Mouse (Mus musculus): ENCODE results near the gene Atp5g2. TPM values are rescaled to one million over a fixed set of nuclear protein-coding genes. Genes with fewer than 3 reads are reported as not detected.

Gene Atp5g2
- polyA plus RNA-seq, 1 experiment = 434 TPM

- 77% methylated on average over 9 of the region's 9 CpGs for WGBS
- TF ChIP-seq CTCF (IDR thresholded peaks at IDR 0.05; ENCODE audit: borderline replicate concordance, control insufficient read depth, extremely low read depth, insufficient read depth, low read length, poor library complexity) (no peak), POLR2A (IDR thresholded peaks at IDR 0.05; ENCODE audit: control insufficient read depth, extremely low read depth, insufficient read depth, low read length, poor library complexity) (no peak)
- DNase-seq = no peak
Measured at GRCm38 (mm10) chr15:102705226-102705894, 33.2 kb upstream of the Atp5g2 start.

GRCm38 (mm10) chr15:102704806-102705205, 32.7 kb upstream of the Atp5g2 start:
- TF ChIP-seq POLR2A (IDR thresholded peaks at IDR 0.05; ENCODE audit: control insufficient read depth, extremely low read depth, insufficient read depth, low read length, poor library complexity) = no peak
- TF ChIP-seq CTCF (IDR thresholded peaks at IDR 0.05; ENCODE audit: borderline replicate concordance, control insufficient read depth, extremely low read depth, insufficient read depth, low read length, poor library complexity) = no peak

More at GRCm38 (mm10) chr15:102705226-102705894, 33.2 kb upstream of the Atp5g2 start:
- Histone ChIP-seq H3K27me3 (ENCODE audit: control insufficient read depth, insufficient read depth, low read length) (no peaks in the 10 kb centered on the region), H3K27ac (ENCODE audit: control insufficient read depth, insufficient read depth, low read length) (no peak overlapping the region), H3K36me3 (ENCODE audit: control insufficient read depth, insufficient read depth, low read length) (peaks cover 18% of the 10 kb centered on the region), H3K4me1 (replicated peaks; ENCODE audit: control insufficient read depth, insufficient read depth, low read length) (no peaks in the 10 kb centered on the region), H3K4me3 (ENCODE audit: control insufficient read depth, insufficient read depth, low read length) (no peak overlapping the region)

GRCm38 (mm10) chr15:102702972-102703371, 30.8 kb upstream of the Atp5g2 start:
- H3K27ac ChIP-seq (ENCODE audit: control insufficient read depth, insufficient read depth, low read length) = no peak overlapping the region
- no peaks in the 10 kb centered on the region for H3K27me3 ChIP-seq (ENCODE audit: control insufficient read depth, insufficient read depth, low read length)
- WGBS = 61% methylated on average over 3 of the region's 3 CpGs
- H3K4me1 ChIP-seq (replicated peaks; ENCODE audit: control insufficient read depth, insufficient read depth, low read length) = no peaks in the 10 kb centered on the region
- peaks cover 3% of the 10 kb centered on the region; the same call in 1 of the 2 replicates for H3K36me3 ChIP-seq (ENCODE audit: control insufficient read depth, insufficient read depth, low read length)
- no peak overlapping the region for H3K4me3 ChIP-seq (ENCODE audit: control insufficient read depth, insufficient read depth, low read length)
- no peak for TF ChIP-seq POLR2A (IDR thresholded peaks at IDR 0.05; ENCODE audit: control insufficient read depth, extremely low read depth, insufficient read depth, low read length, poor library complexity)
- TF ChIP-seq CTCF (IDR thresholded peaks at IDR 0.05; ENCODE audit: borderline replicate concordance, control insufficient read depth, extremely low read depth, insufficient read depth, low read length, poor library complexity) = no peak
- DNase-seq = no peak

More at GRCm38 (mm10) chr15:102704806-102705205, 32.7 kb upstream of the Atp5g2 start:
- H3K36me3 ChIP-seq (ENCODE audit: control insufficient read depth, insufficient read depth, low read length) = peaks cover 14% of the 10 kb centered on the region
- WGBS = 72% methylated on average over 5 of the region's 5 CpGs
- no peaks in the 10 kb centered on the region for H3K27me3 ChIP-seq (ENCODE audit: control insufficient read depth, insufficient read depth, low read length)
- no peaks in the 10 kb centered on the region for H3K4me1 ChIP-seq (replicated peaks; ENCODE audit: control insufficient read depth, insufficient read depth, low read length)
- H3K27ac ChIP-seq (ENCODE audit: control insufficient read depth, insufficient read depth, low read length) = no peak overlapping the region
- H3K4me3 ChIP-seq (ENCODE audit: control insufficient read depth, insufficient read depth, low read length) = no peak overlapping the region
- no peak for DNase-seq

DNA sequence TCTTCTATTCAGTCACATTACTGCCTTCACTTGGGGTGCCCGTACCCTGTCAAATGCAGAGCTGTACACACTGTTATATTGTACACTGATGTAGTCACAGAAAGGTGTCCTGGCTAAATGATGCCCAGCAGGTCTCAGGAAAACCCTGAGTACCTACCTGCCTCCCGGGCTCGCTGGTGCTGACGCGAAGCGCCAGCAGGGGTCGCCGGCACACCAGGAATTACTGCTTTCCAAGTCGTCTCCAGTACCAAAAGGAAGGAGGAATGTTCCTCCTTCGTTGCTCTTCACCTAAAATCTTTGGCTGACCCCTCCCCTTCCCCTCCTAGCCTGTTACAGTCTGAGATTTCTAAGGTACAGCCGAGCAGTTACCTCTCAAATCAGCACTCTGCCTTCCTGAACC, 26.0 kb upstream of the Atp5g2 start:
- Histone ChIP-seq H3K27ac (ENCODE audit: control insufficient read depth, insufficient read depth, low read length) (no peak overlapping the region), H3K4me3 (ENCODE audit: control insufficient read depth, insufficient read depth, low read length) (no peak overlapping the region), H3K27me3 (ENCODE audit: control insufficient read depth, insufficient read depth, low read length) (peaks cover 11% of the 10 kb centered on the region), H3K36me3 (ENCODE audit: control insufficient read depth, insufficient read depth, low read length) (no peaks in the 10 kb centered on the region), H3K4me1 (replicated peaks; ENCODE audit: control insufficient read depth, insufficient read depth, low read length) (0 out of 2 replicates have a peak, but pooled peaks cover under 1% of the 10 kb centered on the region)
- 3% methylated on average over 11 of the region's 11 CpGs for WGBS
- peak; percentile 68 for DNase-seq
- peak; percentile 92 for TF ChIP-seq CTCF (IDR thresholded peaks at IDR 0.05; ENCODE audit: borderline replicate concordance, control insufficient read depth, extremely low read depth, insufficient read depth, low read length, poor library complexity)
- no peak for TF ChIP-seq POLR2A (IDR thresholded peaks at IDR 0.05; ENCODE audit: control insufficient read depth, extremely low read depth, insufficient read depth, low read length, poor library complexity)

- 46% methylated on average over 3 of the region's 3 CpGs for WGBS
- Histone ChIP-seq H3K36me3 (ENCODE audit: control insufficient read depth, insufficient read depth, low read length) (no peaks in the 10 kb centered on the region), H3K4me1 (replicated peaks; ENCODE audit: control insufficient read depth, insufficient read depth, low read length) (peaks cover 9% of the 10 kb centered on the region; the same call in 1 of the 2 replicates), H3K27ac (ENCODE audit: control insufficient read depth, insufficient read depth, low read length) (no peak overlapping the region), H3K4me3 (ENCODE audit: control insufficient read depth, insufficient read depth, low read length) (no peak overlapping the region), H3K27me3 (ENCODE audit: control insufficient read depth, insufficient read depth, low read length) (peaks cover 20% of the 10 kb centered on the region)
- TF ChIP-seq POLR2A (IDR thresholded peaks at IDR 0.05; ENCODE audit: control insufficient read depth, extremely low read depth, insufficient read depth, low read length, poor library complexity) = no peak
- DNase-seq = no peak
Measured at GRCm38 (mm10) chr15:102696899-102697298, 24.7 kb upstream of the Atp5g2 start.

DNA sequence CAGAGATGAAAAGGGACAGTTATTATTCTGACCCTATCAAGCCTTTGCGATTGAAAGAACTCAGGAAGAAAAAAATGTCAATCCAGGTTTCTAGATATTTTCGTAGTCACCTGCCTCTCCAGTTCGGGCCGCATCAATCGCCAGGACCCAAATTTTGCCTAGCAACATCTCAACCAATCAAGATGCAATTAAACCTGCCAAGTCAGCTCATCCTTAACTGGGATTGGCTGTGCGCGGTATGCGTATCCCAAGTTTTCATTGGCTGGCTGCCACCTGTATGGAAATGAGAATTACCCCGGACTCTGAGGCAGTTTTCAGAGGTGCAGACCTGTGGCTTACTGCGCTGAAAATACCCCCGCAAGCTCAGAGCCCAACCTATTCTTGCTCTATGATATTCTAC, 21.4 kb upstream of the Atp5g2 start:
- peak; percentile 20 for DNase-seq
- Histone ChIP-seq H3K36me3 (ENCODE audit: control insufficient read depth, insufficient read depth, low read length) (no peaks in the 10 kb centered on the region), H3K27me3 (ENCODE audit: control insufficient read depth, insufficient read depth, low read length) (peaks cover 20% of the 10 kb centered on the region), H3K27ac (ENCODE audit: control insufficient read depth, insufficient read depth, low read length) (no peak overlapping the region), H3K4me3 (ENCODE audit: control insufficient read depth, insufficient read depth, low read length) (no peak overlapping the region), H3K4me1 (replicated peaks; ENCODE audit: control insufficient read depth, insufficient read depth, low read length) (peaks cover 9% of the 10 kb centered on the region; the same call in 1 of the 2 replicates)
- TF ChIP-seq CTCF (IDR thresholded peaks at IDR 0.05; ENCODE audit: borderline replicate concordance, control insufficient read depth, extremely low read depth, insufficient read depth, low read length, poor library complexity) (no peak), POLR2A (IDR thresholded peaks at IDR 0.05; ENCODE audit: control insufficient read depth, extremely low read depth, insufficient read depth, low read length, poor library complexity) (no peak)
- WGBS = 9% methylated on average over 11 of the region's 11 CpGs
